ENCODE assay signal across 21 mouse cellular contexts in genomic region chr12:40988311-40989065, GRCm38 (mm10).
"Had no signal": no experiment of that assay in that cellular context is flagged by ENCODE, and none has a peak within 500 bp of the region (broad histone marks: within the 10 kb centered on the region; RNA-seq: fewer than 3 reads in every experiment).

No protein-coding gene starts in this region.

- H3K36me3 ChIP-seq: limb, embryonic 10.5 days; limb, embryonic 13.5 days; liver, embryonic 13.5 days; midbrain, embryonic 12.5 days; neural tube, embryonic 12.5 days; neural tube, embryonic 15.5 days had no signal

- DNase-seq: kidney, adult 2 months; kidney, postnatal 25 days; layer of hippocampus, adult 9-11 months; liver; liver, embryonic 13.5 days; lung, adult 2 months; lung, postnatal 14 days; lung, postnatal 4 days; right cerebral cortex, postnatal 14 days; right cerebral cortex, postnatal 4 days; thymus, adult 2 months; thymus, postnatal 14 days; thymus, postnatal 4 days had no signal

- H3K27ac ChIP-seq: kidney, postnatal 0 days; layer of hippocampus, adult 2 months; limb, embryonic 10.5 days; limb, embryonic 13.5 days; liver, embryonic 13.5 days; midbrain, embryonic 12.5 days; neural tube, embryonic 12.5 days; neural tube, embryonic 15.5 days; stomach, postnatal 0 days had no signal

- H3K27me3 ChIP-seq: limb, embryonic 13.5 days; liver, embryonic 13.5 days; midbrain, embryonic 12.5 days; neural tube, embryonic 12.5 days; neural tube, embryonic 15.5 days had no signal

- H3K4me3 ChIP-seq: layer of hippocampus, adult 2 months; limb, embryonic 10.5 days; limb, embryonic 13.5 days; liver, embryonic 13.5 days; midbrain, embryonic 12.5 days; neural tube, embryonic 12.5 days; neural tube, embryonic 15.5 days had no signal

- H3K4me2 ChIP-seq: limb, embryonic 13.5 days; liver, embryonic 13.5 days; midbrain, embryonic 12.5 days; neural tube, embryonic 12.5 days; neural tube, embryonic 15.5 days had no signal

- H3K9me3 ChIP-seq: limb, embryonic 10.5 days; limb, embryonic 13.5 days; liver, embryonic 13.5 days; midbrain, embryonic 12.5 days; neural tube, embryonic 12.5 days; neural tube, embryonic 15.5 days had no signal

- H3K4me1 ChIP-seq: limb, embryonic 10.5 days; limb, embryonic 13.5 days; liver, embryonic 13.5 days; neural tube, embryonic 12.5 days; neural tube, embryonic 15.5 days had no signal

- H3K9ac ChIP-seq: limb, embryonic 13.5 days; liver, embryonic 13.5 days; midbrain, embryonic 12.5 days; neural tube, embryonic 12.5 days; neural tube, embryonic 15.5 days had no signal
